Mouse (Mus musculus) adrenal gland, postnatal 0 days (tissue): ENCODE measurements around the gene En1. TPM values are rescaled to one million over a fixed set of nuclear protein-coding genes. Genes with fewer than 3 reads are reported as not detected.

Experiments used
- polyA plus RNA-seq: library from polyadenylated mRNA; unstranded; fragments of >200 nt; fragmentation: Nextera tagmentation; extraction: Ambion mirVana; gene quantifications from 2 replicates; pipeline ENCODE4 v1.2.1, GENCODE M21; 2015

Gene En1
- 0.17 TPM in 1 of 2 replicates, not detected in the other for polyA plus RNA-seq

GRCm38 (mm10) chr1:120602031-120602730 is at the start of gene En1:
TSS of gene En1 (plus strand) at chr1:120602418.

Other genes with a start within 250 kb of the En1 start
- 3.5 and 3.9 TPM in 2 replicates for gene Marco, start 97.4 kb upstream of the En1 start, polyA plus RNA-seq